Mouse (Mus musculus) myocyte (in vitro differentiated cells): ENCODE results near the gene Dph1.

ENCODE experiments used
- MAX ChIP-seq: IDR thresholded peaks from one replicate; pipeline ENCODE4 v1.6.1; 2011; ENCODE audit warnings: low read depth, mild to moderate bottlenecking, control low read depth
- MYOD1 ChIP-seq, 3 experiments: IDR thresholded peaks; one replicate each; pipeline ENCODE4 v1.6.1; 2011; ENCODE audit warnings: control low read depth in 2 of 3, low read depth in 2 of 3, mild to moderate bottlenecking in 2 of 3, moderate library complexity in 1 of 3; ENCODE audit not compliant: insufficient read length in 2 of 3, control insufficient read depth in 1 of 3
- POLR2A ChIP-seq: IDR thresholded peaks from one replicate; pipeline ENCODE4 v1.6.1; 2011; ENCODE audit warnings: low read depth, mild to moderate bottlenecking, control low read depth, moderate library complexity; ENCODE audit not compliant: insufficient read length
- TCF12 ChIP-seq: IDR thresholded peaks from one replicate; pipeline ENCODE4 v1.6.1; 2011; ENCODE audit warnings: mild to moderate bottlenecking, control low read depth; ENCODE audit not compliant: poor library complexity, insufficient read depth, severe bottlenecking
- TCF3 ChIP-seq: IDR thresholded peaks from one replicate; pipeline ENCODE4 v1.6.1; 2011; ENCODE audit warnings: low read depth, control low read depth; ENCODE audit not compliant: insufficient read length

- TF ChIP-seq POLR2A: no peak
- no peak for TF ChIP-seq MYOD1 (IDR thresholded peaks at IDR 0.05; ENCODE audit: control insufficient read depth in 1 of 3, insufficient read length in 2 of 3, low read depth in 2 of 3)
- TF ChIP-seq TCF3: no peak
- no peak for TF ChIP-seq TCF12
- TF ChIP-seq MAX: no peak
Observed at GRCm38 (mm10) chr11:75155985-75156384, 35.1 kb downstream of the Dph1 start.
